Comparison of ENCODE assay signal across 17 mouse cellular contexts in the genomic region with DNA sequence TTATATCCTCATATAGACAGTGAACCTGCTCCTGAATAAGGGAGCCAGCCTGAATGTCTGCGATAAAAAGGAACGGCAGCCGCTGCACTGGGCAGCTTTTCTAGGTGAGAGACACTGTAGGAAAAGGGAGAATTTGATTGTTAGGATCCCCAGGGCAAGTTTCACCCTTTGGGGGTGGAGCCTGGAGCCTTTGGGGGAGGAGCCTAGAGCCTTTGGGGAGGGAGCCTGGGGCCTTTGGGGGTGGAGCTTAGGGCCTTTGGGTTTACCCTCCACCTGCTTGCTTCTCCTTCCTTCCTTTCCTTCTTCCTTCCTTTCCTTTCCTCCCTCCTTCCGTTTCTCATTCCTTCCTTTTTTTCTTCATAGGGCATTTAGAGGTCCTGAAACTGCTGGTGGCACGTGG. TPM values are rescaled to one million over a fixed set of nuclear protein-coding genes. Genes with fewer than 3 reads are reported as not detected.
DNase-seq lines count a peak whose midpoint lies in the region; ATAC-seq and TF ChIP-seq lines count a peak whose summit lies in the region.
"Had no signal": no experiment of that assay in that cellular context is flagged by ENCODE, and none has a peak within 500 bp of the region (broad histone marks: within the 10 kb centered on the region; RNA-seq: fewer than 3 reads in every experiment).

No protein-coding gene starts in this region.

- TF ChIP-seq CTCF in liver, adult 2 months (IDR thresholded peaks at IDR 0.05; ENCODE audit: low read depth, low read length) = no peak

- H3K79me2 ChIP-seq in liver, adult 2 months (ENCODE audit: control insufficient read depth, insufficient read depth, low read length) = peaks cover 14% of the 10 kb centered on the region; the same call in 1 of the 2 replicates

- intact Hi-C loops in heart, postnatal 14 days (cut with DNase I) = no loop called here

- no peak overlapping the region for H3K4me3 ChIP-seq in heart, embryonic 10.5 days
- H3K4me3 ChIP-seq in liver, adult 2 months (ENCODE audit: insufficient read depth, low read depth, low read length) = no peak overlapping the region
- H3K4me3 ChIP-seq in midbrain, embryonic 13.5 days (replicated peaks) = no peak overlapping the region
- H3K4me3 ChIP-seq: limb, embryonic 10.5 days; stomach, embryonic 15.5 days had no signal

- no peak for ATAC-seq in midbrain, embryonic 13.5 days
- no peak for ATAC-seq in erythroid progenitor cell, adult 5-6 weeks (replicated peaks; ENCODE audit: low FRiP score, poor library complexity, severe bottlenecking)
- ATAC-seq: intestine, embryonic 16.5 days had no signal

- H3K4me1 ChIP-seq in heart, embryonic 10.5 days = peaks cover 29% of the 10 kb centered on the region
- peaks cover 9% of the 10 kb centered on the region; the same call in 1 of the 2 replicates for H3K4me1 ChIP-seq in liver, adult 2 months (ENCODE audit: control insufficient read depth, insufficient read depth, low read length)
- peaks cover 27% of the 10 kb centered on the region for H3K4me1 ChIP-seq in midbrain, embryonic 13.5 days (replicated peaks)

- no peak overlapping the region for H3K4me2 ChIP-seq in midbrain, embryonic 13.5 days (replicated peaks)
- H3K4me2 ChIP-seq: stomach, embryonic 15.5 days had no signal

- no peak for TF ChIP-seq POLR2A in liver, adult 2 months (IDR thresholded peaks at IDR 0.05; ENCODE audit: extremely low read depth, insufficient read depth, low read length)

- 83% methylated on average over 5 of the region's 5 CpGs for WGBS in heart, embryonic 10.5 days
- 77% methylated on average over 5 of the region's 5 CpGs for WGBS in liver, adult 2 months
- WGBS in midbrain, embryonic 13.5 days = 90% methylated on average over 5 of the region's 5 CpGs

- DNase-seq in heart, embryonic 10.5 days (ENCODE audit: low spot score) = peak; percentile 67
- DNase-seq in heart, postnatal 14 days = no peak
- DNase-seq in A20 (ENCODE audit: low read depth, low spot score) (peak; percentile 40), ZHBTc4 (ENCODE audit: low read depth, low spot score) (peak; percentile 86)
- peak; percentile 43 for DNase-seq in liver, adult 2 months (ENCODE audit: extremely low read depth, low read depth, low spot score)
- DNase-seq in cerebellum, postnatal 4 days (ENCODE audit: low spot score in 2 of 2) = no peak
- DNase-seq: adrenal gland, postnatal 36 days; cerebellum, postnatal 10 days; right cerebral cortex, adult 18-20 months had no signal

- no peaks in the 10 kb centered on the region for H3K9me3 ChIP-seq in heart, embryonic 10.5 days
- no peaks in the 10 kb centered on the region for H3K9me3 ChIP-seq in midbrain, embryonic 13.5 days
- H3K9me3 ChIP-seq: limb, embryonic 10.5 days; stomach, embryonic 15.5 days had no signal

- H3K36me3 ChIP-seq in heart, embryonic 10.5 days = peaks cover 73% of the 10 kb centered on the region
- peaks cover 22% of the 10 kb centered on the region for H3K36me3 ChIP-seq in liver, adult 2 months (ENCODE audit: control insufficient read depth, insufficient read depth, low read length)
- H3K36me3 ChIP-seq in midbrain, embryonic 13.5 days = peaks cover 74% of the 10 kb centered on the region

- H3K27me3 ChIP-seq in heart, embryonic 10.5 days (ENCODE audit: insufficient read depth, poor library complexity, severe bottlenecking) = no peaks in the 10 kb centered on the region
- H3K27me3 ChIP-seq in liver, adult 2 months (ENCODE audit: control insufficient read depth, insufficient read depth, low read length) = no peaks in the 10 kb centered on the region
- H3K27me3 ChIP-seq in midbrain, embryonic 13.5 days = no peaks in the 10 kb centered on the region
- H3K27me3 ChIP-seq: stomach, embryonic 15.5 days had no signal

- no peak overlapping the region for H3K27ac ChIP-seq in heart, embryonic 10.5 days
- no peak overlapping the region for H3K27ac ChIP-seq in liver, adult 2 months (replicated peaks; ENCODE audit: insufficient read depth, low read depth, low read length)
- H3K27ac ChIP-seq in midbrain, embryonic 13.5 days = no peak overlapping the region
- H3K27ac ChIP-seq: limb, embryonic 10.5 days; macrophage; stomach, embryonic 15.5 days had no signal

- no peak overlapping the region for H3K9ac ChIP-seq in liver, adult 2 months (ENCODE audit: low read depth, low read length)
- H3K9ac ChIP-seq in midbrain, embryonic 13.5 days (replicated peaks) = no peak overlapping the region
- H3K9ac ChIP-seq: stomach, embryonic 15.5 days had no signal

RNA-seq across cellular contexts. Expression of gene Ankrd52, which starts 3.6 kb away (rescaled TPM):
- polyA plus RNA-seq in heart, embryonic 10.5 days (2016; fragmentation: Nextera tagmentation; extraction: Ambion mirVana) = 10.9 and 12.7 TPM in 2 replicates
- 10 to 100 TPM; 46.5 to 47.5 TPM for total RNA-seq in heart, postnatal 14 days (2021)
- total RNA-seq in liver, adult 2 months (2014; rRNA removed) = 5.6 and 9.3 TPM in 2 replicates
- polyA plus RNA-seq in liver, adult 2 months (2012; rRNA removed) = 11.8 and 14.8 TPM in 2 replicates
- 13.0 and 14.8 TPM in 2 replicates for polyA plus RNA-seq in midbrain, embryonic 13.5 days (2015; fragmentation: Nextera tagmentation; extraction: Ambion mirVana)
- 11.9 and 20.5 TPM in 2 replicates for total RNA-seq in erythroid progenitor cell, adult 5-6 weeks (2015; ENCODE audit: low replicate concordance)
- 4.4 and 10.2 TPM in 2 replicates for total RNA-seq in erythroid progenitor cell, adult 5-6 weeks (2017; ENCODE audit: low replicate concordance)

RNA-seq across cellular contexts. Expression of gene Coq10a, which starts 11.8 kb away (rescaled TPM):
- 9.7 and 10.7 TPM in 2 replicates for polyA plus RNA-seq in heart, embryonic 10.5 days (2016; fragmentation: Nextera tagmentation; extraction: Ambion mirVana)
- 100 to 1,000 TPM; 208 to 209 TPM for total RNA-seq in heart, postnatal 14 days (2021)
- 19.9 and 20.7 TPM in 2 replicates for total RNA-seq in liver, adult 2 months (2014; rRNA removed)
- 57.9 and 65.7 TPM in 2 replicates for polyA plus RNA-seq in liver, adult 2 months (2012; rRNA removed)
- 28.2 and 34.3 TPM in 2 replicates for polyA plus RNA-seq in midbrain, embryonic 13.5 days (2015; fragmentation: Nextera tagmentation; extraction: Ambion mirVana)
- 1.1 and 14.3 TPM in 2 replicates for total RNA-seq in erythroid progenitor cell, adult 5-6 weeks (2015; ENCODE audit: low replicate concordance)
- total RNA-seq in erythroid progenitor cell, adult 5-6 weeks (2017; ENCODE audit: low replicate concordance) = 2.3 and 3.3 TPM in 2 replicates

RNA-seq across cellular contexts. Expression of gene Slc39a5, which starts 20.5 kb away (rescaled TPM):
- 0.07 and 2.4 TPM in 2 replicates for polyA plus RNA-seq in heart, embryonic 10.5 days (2016; fragmentation: Nextera tagmentation; extraction: Ambion mirVana)
- not detected for total RNA-seq in heart, postnatal 14 days (2021)
- total RNA-seq in liver, adult 2 months (2014; rRNA removed) = 2.4 and 3.2 TPM in 2 replicates
- 2.0 and 8.9 TPM in 2 replicates for polyA plus RNA-seq in liver, adult 2 months (2012; rRNA removed)
- polyA plus RNA-seq in midbrain, embryonic 13.5 days (2015; fragmentation: Nextera tagmentation; extraction: Ambion mirVana) = 0.18 and 0.22 TPM in 2 replicates
- total RNA-seq in erythroid progenitor cell, adult 5-6 weeks (2015; ENCODE audit: low replicate concordance) = not detected in 2 replicates
- not detected in 2 replicates for total RNA-seq in erythroid progenitor cell, adult 5-6 weeks (2017; ENCODE audit: low replicate concordance)
- total RNA-seq: adrenal gland, postnatal 36 days had no signal
- polyA plus RNA-seq: heart, postnatal 0 days; macrophage; neural tube, embryonic 11.5 days had no signal

RNA-seq across cellular contexts. Expression of gene Nabp2, which starts 30.7 kb away (rescaled TPM):
- polyA plus RNA-seq in heart, embryonic 10.5 days (2016; fragmentation: Nextera tagmentation; extraction: Ambion mirVana) = 76.5 and 87.9 TPM in 2 replicates
- total RNA-seq in heart, postnatal 14 days (2021) = 10 to 100 TPM; 43.6 to 45.6 TPM
- total RNA-seq in liver, adult 2 months (2014; rRNA removed) = 12.9 and 17.0 TPM in 2 replicates
- polyA plus RNA-seq in liver, adult 2 months (2012; rRNA removed) = 22.3 and 27.9 TPM in 2 replicates
- 142 and 153 TPM in 2 replicates for polyA plus RNA-seq in midbrain, embryonic 13.5 days (2015; fragmentation: Nextera tagmentation; extraction: Ambion mirVana)
- total RNA-seq in erythroid progenitor cell, adult 5-6 weeks (2015; ENCODE audit: low replicate concordance) = 28.5 TPM in 2 replicates
- total RNA-seq in erythroid progenitor cell, adult 5-6 weeks (2017; ENCODE audit: low replicate concordance) = 13.1 and 15.5 TPM in 2 replicates

RNA-seq across cellular contexts. Expression of gene Rnf41, which starts 30.9 kb away (rescaled TPM):
- 31.0 and 34.3 TPM in 2 replicates for polyA plus RNA-seq in heart, embryonic 10.5 days (2016; fragmentation: Nextera tagmentation; extraction: Ambion mirVana)
- total RNA-seq in heart, postnatal 14 days (2021) = 10 to 100 TPM; 19.7 to 19.8 TPM
- 5.1 and 6.6 TPM in 2 replicates for total RNA-seq in liver, adult 2 months (2014; rRNA removed)
- 5.9 TPM in 2 replicates for polyA plus RNA-seq in liver, adult 2 months (2012; rRNA removed)
- polyA plus RNA-seq in midbrain, embryonic 13.5 days (2015; fragmentation: Nextera tagmentation; extraction: Ambion mirVana) = 81.5 and 85.9 TPM in 2 replicates
- total RNA-seq in erythroid progenitor cell, adult 5-6 weeks (2015; ENCODE audit: low replicate concordance) = 3.4 and 11.5 TPM in 2 replicates
- 4.0 and 4.4 TPM in 2 replicates for total RNA-seq in erythroid progenitor cell, adult 5-6 weeks (2017; ENCODE audit: low replicate concordance)

Comparison
In these comparisons a context has a peak if more than half of its experiments do, and no peak if none do; other contexts are left out.
1. DNase-seq: peak in heart, embryonic 10.5 days (single experiment), A20 (single experiment), ZHBTc4 (single experiment) and liver, adult 2 months (single experiment); none in heart, postnatal 14 days (0 of 2) and cerebellum, postnatal 4 days (0 of 2).